Mouse (Mus musculus) mesoderm, embryonic 11.5 days (tissue): Measurements from ENCODE around the gene Pisd.
"Not testable (repeated sequence)": the region's sequence is repeated elsewhere in the genome, so short reads cannot be mapped to it uniquely, and the experiment has no call there.

Experiments used
- DNase-seq: peaks from one replicate; pipeline ENCODE4 v3.0.0-alpha.2; 2012; ENCODE audit warnings: low read depth, low spot score

The Pisd gene

GRCm38 (mm10) chr5:32745705-32746655, 39.5 kb downstream of the Pisd start:
- peak; percentile 57 for DNase-seq

- DNase-seq, result peak; percentile 6
These were observed 43.3 kb downstream of the Pisd start for GRCm38 (mm10) chr5:32742149-32742548.

GRCm38 (mm10) chr5:32741377-32741776, 44.1 kb downstream of the Pisd start:
- DNase-seq, result not testable (repeated sequence)

- DNase-seq, result not testable (repeated sequence)
These were observed 44.6 kb downstream of the Pisd start for GRCm38 (mm10) chr5:32740850-32741249.

- no peak for DNase-seq
These were observed 45.3 kb downstream of the Pisd start for GRCm38 (mm10) chr5:32740138-32740537.

- not testable (repeated sequence) for DNase-seq
These were observed 48.7 kb downstream of the Pisd start for GRCm38 (mm10) chr5:32736770-32737169.

- no peak for DNase-seq
These were observed 49.7 kb downstream of the Pisd start for GRCm38 (mm10) chr5:32735779-32736178.

- not testable (repeated sequence) for DNase-seq
These were observed 51.6 kb downstream of the Pisd start for GRCm38 (mm10) chr5:32733892-32734291.

- no peak for DNase-seq
These were observed 56.6 kb downstream of the Pisd start for GRCm38 (mm10) chr5:32728851-32729250.

GRCm38 (mm10) chr5:32728300-32728699, 57.1 kb downstream of the Pisd start:
- no peak for DNase-seq

GRCm38 (mm10) chr5:32725397-32725796, 60.0 kb downstream of the Pisd start:
- DNase-seq, result not testable (repeated sequence)

- DNase-seq, result no peak
These were observed 61.5 kb downstream of the Pisd start for GRCm38 (mm10) chr5:32723981-32724380.

GRCm38 (mm10) chr5:32722711-32723110, 62.7 kb downstream of the Pisd start:
- DNase-seq, result not testable (repeated sequence)

GRCm38 (mm10) chr5:32722263-32722662, 63.2 kb downstream of the Pisd start:
- no peak for DNase-seq

GRCm38 (mm10) chr5:32721316-32721715, 64.1 kb downstream of the Pisd start:
- DNase-seq, result no peak

- DNase-seq, result no peak
These were observed 65.0 kb downstream of the Pisd start for GRCm38 (mm10) chr5:32720416-32720815.

- no peak for DNase-seq
These were observed 66.5 kb downstream of the Pisd start for GRCm38 (mm10) chr5:32718916-32719315.

- no peak for DNase-seq
These were observed 67.7 kb downstream of the Pisd start for GRCm38 (mm10) chr5:32717726-32718125.

- DNase-seq, result peak; percentile 98
These were observed 71.6 kb downstream of the Pisd start for GRCm38 (mm10) chr5:32713703-32714467.

GRCm38 (mm10) chr5:32713042-32713702, 72.3 kb downstream of the Pisd start:
- DNase-seq, result no peak

GRCm38 (mm10) chr5:32712221-32713041, 73.0 kb downstream of the Pisd start:
- peak; percentile 65 for DNase-seq
